Mouse (Mus musculus): ENCODE results near the gene Unc93a.
"Not testable (repeated sequence)": the region's sequence is repeated elsewhere in the genome, so short reads cannot be mapped to it uniquely, and the experiment has no call there.

Gene Unc93a

GRCm38 (mm10) chr17:13069227-13069626, 62.4 kb downstream of the Unc93a start:
- not testable (repeated sequence) for DNase-seq (ENCODE audit: low read depth, low spot score)

GRCm38 (mm10) chr17:13067864-13068385, 63.7 kb downstream of the Unc93a start:
- DNase-seq (ENCODE audit: low read depth, low spot score) = not testable (repeated sequence)

- not testable (repeated sequence) for DNase-seq (ENCODE audit: low read depth, low spot score)
Observed at GRCm38 (mm10) chr17:13062882-13063281, 68.7 kb downstream of the Unc93a start.

- DNase-seq (ENCODE audit: low read depth, low spot score) = not testable (repeated sequence)
Observed at GRCm38 (mm10) chr17:13060804-13061203, 70.8 kb downstream of the Unc93a start, which contains the start of gene Tcp10b. Gene Tcp10b, plus strand, starts transcription at chr17:13061104.

All from c-Kit-negative CD71-positive TER-119-positive erythroid progenitor cells, embryonic 14.5 days (primary cell).